Mouse (Mus musculus) midbrain, embryonic 11.5 days (tissue): ENCODE measurements around the gene Sorcs1. TPM values are rescaled to one million over a fixed set of nuclear protein-coding genes. Genes with fewer than 3 reads are reported as not detected.

Source experiments
- ATAC-seq: fragments of 200-750 bp; cut with Nextera tagmentation; 2 replicates; pipeline ENCODE4 v1.8.0; 2017; ENCODE audit warnings: moderate TSS enrichment, moderate library complexity; ENCODE audit not compliant: low FRiP score
- DNase-seq: peaks from one replicate; pipeline ENCODE4 v3.0.0; 2015; ENCODE audit warnings: low spot score; ENCODE audit errors: missing footprints
- H3K27ac ChIP-seq: fragments of 300-500 bp; sonication (generic); 2 replicates; pipeline ENCODE4 v1.5.1; 2014; ENCODE audit warnings: low read depth, low read length
- H3K27me3 ChIP-seq: fragments of 300-500 bp; sonication (generic); 2 replicates; pipeline ENCODE4 v1.6.1; 2014; ENCODE audit warnings: mild to moderate bottlenecking, low read length, moderate library complexity, mixed read lengths; ENCODE audit not compliant: control insufficient read depth, insufficient read depth
- H3K36me3 ChIP-seq: fragments of 300-500 bp; sonication (generic); 2 replicates; pipeline ENCODE4 v1.6.1; 2014; ENCODE audit warnings: mild to moderate bottlenecking, low read length, moderate library complexity, mixed read lengths; ENCODE audit not compliant: control insufficient read depth, insufficient read depth
- H3K4me1 ChIP-seq: fragments of 300-500 bp; sonication (generic); 2 replicates; pipeline ENCODE4 v1.6.1; 2014; ENCODE audit warnings: low read length; ENCODE audit not compliant: control insufficient read depth, insufficient read depth
- H3K4me2 ChIP-seq: fragments of 300-500 bp; sonication (generic); 2 replicates; pipeline ENCODE4 v1.6.1; 2014; ENCODE audit warnings: mild to moderate bottlenecking, moderate library complexity
- H3K4me3 ChIP-seq: fragments of 300-500 bp; sonication (generic); 2 replicates; pipeline ENCODE4 v1.5.1; 2014; ENCODE audit warnings: low read depth, low read length
- H3K9ac ChIP-seq: fragments of 300-500 bp; sonication (generic); 2 replicates; pipeline ENCODE4 v1.6.1; 2014; ENCODE audit warnings: low read length
- H3K9me3 ChIP-seq: fragments of 300-500 bp; sonication (generic); 2 replicates; pipeline ENCODE4 v1.6.1; 2016; ENCODE audit warnings: low read length; ENCODE audit not compliant: control insufficient read depth
- WGBS: fragments of 180-500 bp; shearing (Covaris S2); extraction: QIAGEN DNeasy Blood & Tissue Kit; methylation state at CpG from one replicate; pipeline ENCODE4 v1.1.7; 2014; 5-methylcytosine and 5-hydroxymethylcytosine counted together
- polyA plus RNA-seq: library from polyadenylated mRNA; unstranded; fragments of >200 nt; fragmentation: Nextera tagmentation; extraction: Ambion mirVana; gene quantifications from 2 replicates; pipeline ENCODE4 v1.2.1, GENCODE M21; 2014

Gene Sorcs1
- polyA plus RNA-seq, 1 experiment from 2014 or later: 2.0 TPM

GRCm38 (mm10) chr19:50652750-50653149 lies 25.7 kb downstream of the Sorcs1 start:
- no peak for ATAC-seq

GRCm38 (mm10) chr19:50643836-50644235 lies 34.6 kb downstream of the Sorcs1 start:
- Histone ChIP-seq H3K9ac (no peak overlapping the region), H3K27me3 (no peaks in the 10 kb centered on the region), H3K4me1 (peaks cover 6% of the 10 kb centered on the region), H3K27ac (no peak overlapping the region), H3K36me3 (no peaks in the 10 kb centered on the region), H3K4me3 (no peak overlapping the region), H3K9me3 (no peaks in the 10 kb centered on the region), H3K4me2 (no peak overlapping the region)
- ATAC-seq (no peak), DNase-seq (no peak)
- 61% methylated on average over 1 of the region's 1 CpGs for WGBS

More at GRCm38 (mm10) chr19:50652750-50653149, 25.7 kb downstream of the Sorcs1 start:
- no peak overlapping the region for H3K4me3 ChIP-seq
- H3K9me3 ChIP-seq: no peaks in the 10 kb centered on the region
- no peak overlapping the region for H3K9ac ChIP-seq
- no peak overlapping the region for H3K27ac ChIP-seq
- DNase-seq: no peak
- no peaks in the 10 kb centered on the region for H3K36me3 ChIP-seq
- no peak overlapping the region for H3K4me2 ChIP-seq
- WGBS: 91% methylated on average over 5 of the region's 5 CpGs
- no peaks in the 10 kb centered on the region for H3K4me1 ChIP-seq
- H3K27me3 ChIP-seq: no peaks in the 10 kb centered on the region

DNA sequence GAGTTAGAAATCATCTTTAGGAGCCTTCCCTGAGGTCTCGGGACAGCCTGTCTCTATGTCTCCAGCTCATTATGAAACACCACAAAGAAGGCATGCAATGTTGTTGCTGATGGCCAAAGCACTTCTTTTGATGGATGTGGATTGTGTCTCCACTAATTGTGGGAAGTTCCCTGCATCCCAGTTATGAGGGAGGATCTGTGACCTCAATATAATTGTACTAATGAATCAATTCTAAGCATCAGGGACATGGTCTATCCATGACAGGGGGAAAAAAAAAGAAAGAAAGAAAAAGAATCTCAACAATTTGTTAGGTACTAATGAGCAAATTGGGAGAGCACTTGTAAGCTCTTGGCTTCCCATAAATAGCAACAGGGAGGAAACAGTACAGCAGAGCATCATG lies 36.3 kb downstream of the Sorcs1 start:
- no peaks in the 10 kb centered on the region for H3K27me3 ChIP-seq
- H3K4me1 ChIP-seq: peaks cover 6% of the 10 kb centered on the region
- no peak overlapping the region for H3K27ac ChIP-seq
- H3K9ac ChIP-seq: no peak overlapping the region
- H3K36me3 ChIP-seq: no peaks in the 10 kb centered on the region
- no peak overlapping the region for H3K4me3 ChIP-seq
- no peak for DNase-seq
- H3K4me2 ChIP-seq: no peak overlapping the region
- no peaks in the 10 kb centered on the region for H3K9me3 ChIP-seq
- WGBS: 84% methylated on average over 1 of the region's 1 CpGs
- ATAC-seq: no peak

GRCm38 (mm10) chr19:50640251-50641032 lies 38.0 kb downstream of the Sorcs1 start:
- WGBS: 71% methylated on average over 8 of the region's 8 CpGs
- no peak overlapping the region for H3K27ac ChIP-seq

GRCm38 (mm10) chr19:50638176-50638575 lies 40.3 kb downstream of the Sorcs1 start:
- WGBS: 78% methylated on average over 6 of the region's 6 CpGs
- Histone ChIP-seq H3K27me3 (no peaks in the 10 kb centered on the region), H3K4me1 (peaks cover 6% of the 10 kb centered on the region), H3K9me3 (no peaks in the 10 kb centered on the region), H3K36me3 (no peaks in the 10 kb centered on the region), H3K4me3 (no peak overlapping the region), H3K9ac (no peak overlapping the region), H3K27ac (no peak overlapping the region), H3K4me2 (no peak overlapping the region)
- ATAC-seq (no peak), DNase-seq (no peak)

More at GRCm38 (mm10) chr19:50640251-50641032, 38.0 kb downstream of the Sorcs1 start:
- no peaks in the 10 kb centered on the region for H3K9me3 ChIP-seq
- no peak overlapping the region for H3K4me2 ChIP-seq
- no peak overlapping the region for H3K9ac ChIP-seq
- peaks cover 6% of the 10 kb centered on the region for H3K4me1 ChIP-seq
- no peaks in the 10 kb centered on the region for H3K27me3 ChIP-seq
- ATAC-seq: 0 out of 2 replicates have a peak, but pooled peaks have one; percentile 50
- DNase-seq: no peak
- no peaks in the 10 kb centered on the region for H3K36me3 ChIP-seq
- no peak overlapping the region for H3K4me3 ChIP-seq

DNA sequence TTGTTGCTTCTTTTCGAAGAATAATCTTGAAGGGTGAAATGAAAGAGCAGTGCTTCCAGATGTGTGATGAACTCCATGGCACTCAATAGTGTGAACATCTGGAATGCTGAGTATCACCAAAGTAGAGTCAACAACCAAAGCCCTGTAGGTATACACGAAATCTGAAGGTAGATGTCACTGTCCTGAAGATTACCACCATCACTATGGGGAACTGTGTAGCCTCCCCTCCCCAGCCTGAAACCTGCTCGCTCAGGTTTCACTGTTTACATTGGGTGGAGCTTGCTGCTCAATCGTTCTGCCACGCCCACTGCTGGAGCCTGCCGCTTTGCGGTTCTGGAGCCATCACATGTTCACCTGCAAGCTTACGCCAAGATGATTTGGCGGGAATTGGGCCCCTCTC lies 64.4 kb downstream of the Sorcs1 start:
- Histone ChIP-seq H3K9ac (no peak overlapping the region), H3K36me3 (no peaks in the 10 kb centered on the region), H3K27ac (no peak overlapping the region), H3K4me2 (no peak overlapping the region), H3K4me1 (no peaks in the 10 kb centered on the region), H3K27me3 (no peaks in the 10 kb centered on the region), H3K9me3 (no peaks in the 10 kb centered on the region), H3K4me3 (no peak overlapping the region)
- no peak for ATAC-seq
- no peak for DNase-seq
- 41% methylated on average over 9 of the region's 9 CpGs for WGBS

DNA sequence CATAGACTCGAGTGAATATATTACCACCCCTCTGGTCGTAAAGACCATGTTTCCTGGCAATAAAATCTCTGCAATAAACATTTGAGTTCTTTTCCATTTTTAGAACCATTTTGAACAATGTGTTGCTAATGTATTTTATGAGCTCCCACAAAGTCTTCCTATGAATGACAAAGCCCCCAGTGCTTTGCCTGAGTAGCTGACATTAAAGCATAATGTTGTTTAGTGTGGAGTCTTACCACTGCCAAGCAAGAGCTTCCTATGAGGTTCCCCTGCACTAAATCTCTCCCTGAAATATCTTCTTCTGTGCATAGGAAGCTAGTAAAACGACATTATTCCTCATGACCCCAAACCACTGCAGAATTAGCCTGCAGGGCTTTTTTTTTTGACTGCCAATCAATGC lies 66.8 kb downstream of the Sorcs1 start:
- H3K36me3 ChIP-seq: no peaks in the 10 kb centered on the region
- H3K27ac ChIP-seq: no peak overlapping the region
- no peak overlapping the region for H3K4me3 ChIP-seq
- no peak for DNase-seq
- WGBS: 76% methylated on average over 3 of the region's 3 CpGs
- no peaks in the 10 kb centered on the region for H3K4me1 ChIP-seq
- no peak overlapping the region for H3K9ac ChIP-seq
- H3K27me3 ChIP-seq: no peaks in the 10 kb centered on the region
- no peak overlapping the region for H3K4me2 ChIP-seq
- ATAC-seq: no peak
- H3K9me3 ChIP-seq: no peaks in the 10 kb centered on the region

- Histone ChIP-seq H3K4me1 (no peaks in the 10 kb centered on the region), H3K27me3 (no peaks in the 10 kb centered on the region), H3K4me3 (no peak overlapping the region), H3K4me2 (no peak overlapping the region), H3K9ac (no peak overlapping the region), H3K27ac (no peak overlapping the region), H3K9me3 (no peaks in the 10 kb centered on the region), H3K36me3 (no peaks in the 10 kb centered on the region)
- DNase-seq: no peak
- 76% methylated on average over 4 of the region's 4 CpGs for WGBS
- ATAC-seq: no peak
Measured at GRCm38 (mm10) chr19:50603882-50604281, 74.6 kb downstream of the Sorcs1 start.

DNA sequence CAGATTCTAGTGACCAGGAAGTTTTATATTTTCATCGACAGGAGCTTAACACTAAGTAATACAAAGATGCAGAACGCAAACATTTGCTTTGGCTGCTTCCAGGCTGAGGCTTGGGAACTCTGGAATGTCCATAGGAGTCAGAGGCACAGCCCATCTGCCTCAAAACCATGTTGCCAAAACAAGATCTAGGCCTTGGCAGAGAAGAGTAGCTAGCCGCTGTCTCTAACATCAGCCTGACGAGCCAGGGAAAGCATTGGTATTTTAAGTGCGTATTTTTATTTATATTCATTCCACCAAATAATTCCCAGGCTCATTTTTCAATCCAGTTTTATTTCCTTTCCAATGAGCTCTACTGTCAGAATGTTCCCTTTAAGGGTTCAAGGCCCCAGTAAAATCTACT lies 75.1 kb downstream of the Sorcs1 start:
- Histone ChIP-seq H3K9ac (no peak overlapping the region), H3K36me3 (no peaks in the 10 kb centered on the region), H3K4me2 (no peak overlapping the region), H3K4me1 (no peaks in the 10 kb centered on the region), H3K4me3 (no peak overlapping the region), H3K27ac (no peak overlapping the region), H3K27me3 (no peaks in the 10 kb centered on the region), H3K9me3 (no peaks in the 10 kb centered on the region)
- ATAC-seq (no peak), DNase-seq (no peak)
- 92% methylated on average over 5 of the region's 5 CpGs for WGBS
